Mouse (Mus musculus) intestine, embryonic 15.5 days (tissue): Measurements from ENCODE around the gene 1700028J19Rik. TPM values are rescaled to one million over a fixed set of nuclear protein-coding genes. Genes with fewer than 3 reads are reported as not detected.
"Not testable (repeated sequence)": the region's sequence is repeated elsewhere in the genome, so short reads cannot be mapped to it uniquely, and the experiment has no call there.

Experiments used
- ATAC-seq: fragments of 200-750 bp; cut with Nextera tagmentation; 2 replicates; pipeline ENCODE4 v1.8.0; 2017; ENCODE audit warnings: moderate TSS enrichment, moderate library complexity
- H3K27ac ChIP-seq: fragments of 300-500 bp; sonication (generic); 2 replicates; pipeline ENCODE4 v1.5.1; 2015; ENCODE audit warnings: mild to moderate bottlenecking, inconsistent platforms
- H3K27me3 ChIP-seq: fragments of 300-500 bp; sonication (generic); replicated peaks from 2 replicates; pipeline ENCODE4 v1.6.1; 2015; ENCODE audit warnings: inconsistent platforms
- H3K36me3 ChIP-seq: fragments of 300-500 bp; sonication (generic); 2 replicates; pipeline ENCODE4 v1.6.1; 2015; ENCODE audit warnings: inconsistent platforms
- H3K4me1 ChIP-seq: fragments of 300-500 bp; sonication (generic); replicated peaks from 2 replicates; pipeline ENCODE4 v1.6.1; 2015; ENCODE audit warnings: inconsistent platforms
- H3K4me2 ChIP-seq: fragments of 300-500 bp; sonication (generic); replicated peaks from 2 replicates; pipeline ENCODE4 v1.6.1; 2015; ENCODE audit warnings: mild to moderate bottlenecking, inconsistent platforms
- H3K4me3 ChIP-seq: fragments of 300-500 bp; sonication (generic); replicated peaks from 2 replicates; pipeline ENCODE4 v1.5.1; 2015; ENCODE audit warnings: inconsistent platforms
- H3K9ac ChIP-seq: fragments of 300-500 bp; sonication (generic); 2 replicates; pipeline ENCODE4 v1.6.1; 2015; ENCODE audit warnings: inconsistent platforms
- H3K9me3 ChIP-seq: fragments of 300-500 bp; sonication (generic); 2 replicates; pipeline ENCODE4 v1.6.1; 2016; ENCODE audit warnings: inconsistent platforms
- WGBS: fragments of 180-500 bp; shearing (Covaris S2); methylation state at CpG from one replicate; pipeline ENCODE4 v1.1.7; 2015; 5-methylcytosine and 5-hydroxymethylcytosine counted together
- polyA plus RNA-seq: library from polyadenylated mRNA; unstranded; fragments of >200 nt; fragmentation: Nextera tagmentation; extraction: Ambion mirVana; gene quantifications from 2 replicates; pipeline ENCODE4 v1.2.1, GENCODE M21; 2015

The 1700028J19Rik gene
- polyA plus RNA-seq, 1 experiment from 2014 or later, result 1.3 TPM

GRCm38 (mm10) chr7:44193466-44193865 lies 53.0 kb downstream of the 1700028J19Rik start:
- not testable (repeated sequence) for H3K4me2 ChIP-seq, H3K4me1 ChIP-seq, H3K9ac ChIP-seq, H3K27ac ChIP-seq, H3K36me3 ChIP-seq, ATAC-seq, H3K9me3 ChIP-seq, H3K27me3 ChIP-seq, H3K4me3 ChIP-seq
- 95% methylated on average over 1 of the region's 1 CpGs for WGBS

- not testable (repeated sequence) for H3K9ac ChIP-seq, H3K27me3 ChIP-seq, H3K36me3 ChIP-seq, H3K4me3 ChIP-seq, H3K4me1 ChIP-seq, ATAC-seq, H3K9me3 ChIP-seq, H3K4me2 ChIP-seq, H3K27ac ChIP-seq
These were observed 58.6 kb downstream of the 1700028J19Rik start, which contains the start of gene Klk1b24 for GRCm38 (mm10) chr7:44187936-44188335. Gene Klk1b24, plus strand, starts transcription at chr7:44188236.

- not testable (repeated sequence) for H3K27ac ChIP-seq, H3K4me3 ChIP-seq, H3K4me1 ChIP-seq, H3K9me3 ChIP-seq, H3K9ac ChIP-seq, H3K27me3 ChIP-seq, H3K36me3 ChIP-seq, H3K4me2 ChIP-seq
- peak; percentile 58; the same call in 1 of the 2 replicates for ATAC-seq
- 54% methylated on average over 8 of the region's 8 CpGs for WGBS
These were observed 60.0 kb downstream of the 1700028J19Rik start for GRCm38 (mm10) chr7:44186516-44186915.

Other genes with a start within 250 kb of the 1700028J19Rik start
- not detected in 2 replicates for gene Klk1b26, start 234.5 kb downstream of the 1700028J19Rik start, polyA plus RNA-seq
- not detected in 2 replicates for gene Klk1b27, start 194.4 kb downstream of the 1700028J19Rik start, polyA plus RNA-seq
- gene Klk1b21, start 144.4 kb downstream of the 1700028J19Rik start, polyA plus RNA-seq, result not detected in 2 replicates
- not detected in 2 replicates for gene Klk1b22, start 134.0 kb downstream of the 1700028J19Rik start, polyA plus RNA-seq
- 0.11 TPM in 1 of 2 replicates, not detected in the other for gene Klk1b16, start 109.9 kb downstream of the 1700028J19Rik start, polyA plus RNA-seq
- 0.52 TPM in 1 of 2 replicates, not detected in the other for gene Klk1b24, start 58.5 kb downstream of the 1700028J19Rik start, polyA plus RNA-seq
- 0.38 and 0.51 TPM in 2 replicates for gene Klk1b3, start 48.5 kb downstream of the 1700028J19Rik start, polyA plus RNA-seq
- gene Klk1b4, start 39.3 kb downstream of the 1700028J19Rik start, polyA plus RNA-seq, result not detected in 2 replicates
- gene Klk1b5, start 30.8 kb downstream of the 1700028J19Rik start, polyA plus RNA-seq, result not detected in 2 replicates
- gene Klk1, start 21.3 kb downstream of the 1700028J19Rik start, polyA plus RNA-seq, result 13.1 and 30.8 TPM in 2 replicates
- not detected in 2 replicates for gene Gm36864, start 10.5 kb downstream of the 1700028J19Rik start, polyA plus RNA-seq
- 124 and 127 TPM in 2 replicates for gene 2410002F23Rik, start within 50 bp of the 1700028J19Rik start, polyA plus RNA-seq
- gene Acp4, start 10.7 kb upstream of the 1700028J19Rik start, polyA plus RNA-seq, result not detected in 2 replicates
- gene Gm15517, start 14.8 kb upstream of the 1700028J19Rik start, polyA plus RNA-seq, result not detected in 2 replicates
- gene Clec11a, start 60.2 kb upstream of the 1700028J19Rik start, polyA plus RNA-seq, result 7.2 and 8.0 TPM in 2 replicates
- 1.7 and 1.9 TPM in 2 replicates for gene Shank1, start 63.6 kb upstream of the 1700028J19Rik start, polyA plus RNA-seq
- gene Syt3, start 137.4 kb upstream of the 1700028J19Rik start, polyA plus RNA-seq, result 0.90 and 1.9 TPM in 2 replicates
- gene 1700008O03Rik, start 139.1 kb upstream of the 1700028J19Rik start, polyA plus RNA-seq, result 0.48 and 0.99 TPM in 2 replicates
- gene Lrrc4b, start 182.3 kb upstream of the 1700028J19Rik start, polyA plus RNA-seq, result 0.82 and 0.86 TPM in 2 replicates
- 0.70 and 1.2 TPM in 2 replicates for gene Aspdh, start 218.7 kb upstream of the 1700028J19Rik start, polyA plus RNA-seq
- gene Josd2, start 221.3 kb upstream of the 1700028J19Rik start, polyA plus RNA-seq, result 76.0 and 87.3 TPM in 2 replicates
- gene Emc10, start 249.8 kb upstream of the 1700028J19Rik start, polyA plus RNA-seq, result 97.0 and 102 TPM in 2 replicates
- 6.5 and 9.2 TPM in 2 replicates for gene Fam71e1, start 249.9 kb upstream of the 1700028J19Rik start, polyA plus RNA-seq